Mouse (Mus musculus) intestine, embryonic 15.5 days (tissue): ENCODE measurements around the gene Ranbp1. TPM values are rescaled to one million over a fixed set of nuclear protein-coding genes. Genes with fewer than 3 reads are reported as not detected.
A peak's percentile ranks its signal among the peaks of the same experiment; 100 is the strongest.

Experiments
- ATAC-seq: fragments of 200-750 bp; cut with Nextera tagmentation; 2 replicates; pipeline ENCODE4 v1.8.0; 2017; ENCODE audit warnings: moderate TSS enrichment, moderate library complexity
- H3K27ac ChIP-seq: fragments of 300-500 bp; sonication (generic); 2 replicates; pipeline ENCODE4 v1.5.1; 2015; ENCODE audit warnings: mild to moderate bottlenecking, inconsistent platforms
- H3K27me3 ChIP-seq: fragments of 300-500 bp; sonication (generic); replicated peaks from 2 replicates; pipeline ENCODE4 v1.6.1; 2015; ENCODE audit warnings: inconsistent platforms
- H3K36me3 ChIP-seq: fragments of 300-500 bp; sonication (generic); 2 replicates; pipeline ENCODE4 v1.6.1; 2015; ENCODE audit warnings: inconsistent platforms
- H3K4me1 ChIP-seq: fragments of 300-500 bp; sonication (generic); replicated peaks from 2 replicates; pipeline ENCODE4 v1.6.1; 2015; ENCODE audit warnings: inconsistent platforms
- H3K4me2 ChIP-seq: fragments of 300-500 bp; sonication (generic); replicated peaks from 2 replicates; pipeline ENCODE4 v1.6.1; 2015; ENCODE audit warnings: mild to moderate bottlenecking, inconsistent platforms
- H3K4me3 ChIP-seq: fragments of 300-500 bp; sonication (generic); replicated peaks from 2 replicates; pipeline ENCODE4 v1.5.1; 2015; ENCODE audit warnings: inconsistent platforms
- H3K9ac ChIP-seq: fragments of 300-500 bp; sonication (generic); 2 replicates; pipeline ENCODE4 v1.6.1; 2015; ENCODE audit warnings: inconsistent platforms
- H3K9me3 ChIP-seq: fragments of 300-500 bp; sonication (generic); 2 replicates; pipeline ENCODE4 v1.6.1; 2016; ENCODE audit warnings: inconsistent platforms
- WGBS: fragments of 180-500 bp; shearing (Covaris S2); methylation state at CpG from one replicate; pipeline ENCODE4 v1.1.7; 2015; 5-methylcytosine and 5-hydroxymethylcytosine counted together
- microRNA counts: library from miRNA; unstranded; fragments of <30 nt; microRNA quantifications from one replicate; lab custom pipeline; 2016
- polyA plus RNA-seq: library from polyadenylated mRNA; unstranded; fragments of >200 nt; fragmentation: Nextera tagmentation; extraction: Ambion mirVana; gene quantifications from 2 replicates; pipeline ENCODE4 v1.2.1, GENCODE M21; 2015

The Ranbp1 gene
- polyA plus RNA-seq, 1 experiment from 2014 or later, result 668 TPM

DNA sequence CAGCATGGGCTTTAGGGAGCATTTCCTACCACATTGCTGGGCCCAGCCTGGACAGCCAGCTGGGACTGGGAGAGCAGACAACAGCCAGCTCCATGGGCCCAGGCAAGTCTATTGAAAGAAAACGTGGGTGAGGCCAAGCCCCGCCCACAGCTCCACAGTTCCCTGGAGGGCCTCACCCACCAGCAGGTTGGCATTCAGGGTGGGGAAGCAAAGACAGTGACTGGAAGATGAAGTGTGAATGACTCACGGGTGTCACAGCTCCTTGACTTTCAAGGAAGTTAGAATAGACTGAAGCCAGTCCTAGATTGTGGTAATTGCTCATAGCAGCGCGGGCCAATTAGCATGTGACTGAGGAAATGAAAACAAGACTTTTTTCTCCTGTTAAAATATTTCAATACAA lies 53.5 kb downstream of the Ranbp1 start:
- H3K4me3 ChIP-seq, result no peak overlapping the region
- peak overlapping the region; percentile 46 for H3K27ac ChIP-seq
- no peak overlapping the region for H3K9ac ChIP-seq
- H3K36me3 ChIP-seq, result no peaks in the 10 kb centered on the region
- H3K4me1 ChIP-seq, result peaks cover 17% of the 10 kb centered on the region
- 0 out of 2 replicates have a peak overlapping the region, but pooled peaks have one; percentile 9 for H3K4me2 ChIP-seq
- no peaks in the 10 kb centered on the region for H3K27me3 ChIP-seq
- ATAC-seq, result peak; percentile 86
- no peaks in the 10 kb centered on the region for H3K9me3 ChIP-seq
- 40% methylated on average over 5 of the region's 5 CpGs for WGBS

DNA sequence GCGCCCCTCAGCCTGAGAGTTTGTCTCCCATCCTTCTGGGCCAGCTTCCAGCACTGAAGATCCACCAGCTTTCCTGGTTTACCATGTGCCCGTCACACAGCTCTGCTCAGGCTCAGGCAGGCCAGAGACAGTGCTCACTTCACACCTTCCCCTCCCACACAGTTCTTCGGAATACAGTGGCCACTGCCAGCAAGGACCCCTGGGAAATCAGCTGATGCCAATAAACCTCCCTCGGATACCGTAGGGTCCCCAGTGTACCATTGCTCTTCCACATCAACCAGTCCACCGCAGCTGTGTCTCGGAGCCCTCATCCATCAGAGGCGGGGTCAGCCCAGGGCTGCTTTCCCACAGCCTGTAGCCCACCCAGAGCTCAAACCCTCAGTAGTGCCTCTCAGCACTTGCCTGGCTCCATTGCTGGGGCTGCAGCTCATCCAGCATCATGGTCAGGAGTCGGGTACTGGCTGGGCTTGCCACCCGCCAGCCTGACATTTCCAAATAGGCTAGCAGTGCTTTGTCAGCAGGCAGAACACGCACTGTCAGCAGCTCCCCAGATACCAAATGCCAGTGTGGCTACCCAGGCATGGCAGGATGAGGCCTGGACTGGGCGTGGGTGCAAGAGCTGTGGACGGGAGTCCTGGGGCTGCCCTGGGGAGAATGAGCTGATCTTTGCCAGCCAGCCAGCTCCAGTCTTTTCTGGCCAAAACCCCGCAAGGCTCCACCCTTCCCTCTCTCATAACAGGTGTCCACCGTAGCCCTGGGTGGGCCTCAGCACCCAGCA lies 54.1 kb downstream of the Ranbp1 start:
- Histone ChIP-seq H3K4me3 (no peak overlapping the region), H3K4me2 (0 out of 2 replicates have a peak overlapping the region, but pooled peaks have one; percentile 9), H3K36me3 (no peaks in the 10 kb centered on the region), H3K27ac (peak overlapping the region; percentile 46), H3K9me3 (no peaks in the 10 kb centered on the region), H3K27me3 (no peaks in the 10 kb centered on the region), H3K4me1 (peaks cover 15% of the 10 kb centered on the region), H3K9ac (no peak overlapping the region)
- ATAC-seq, result peak; percentile 64
- 59% methylated on average over 15 of the region's 15 CpGs for WGBS

DNA sequence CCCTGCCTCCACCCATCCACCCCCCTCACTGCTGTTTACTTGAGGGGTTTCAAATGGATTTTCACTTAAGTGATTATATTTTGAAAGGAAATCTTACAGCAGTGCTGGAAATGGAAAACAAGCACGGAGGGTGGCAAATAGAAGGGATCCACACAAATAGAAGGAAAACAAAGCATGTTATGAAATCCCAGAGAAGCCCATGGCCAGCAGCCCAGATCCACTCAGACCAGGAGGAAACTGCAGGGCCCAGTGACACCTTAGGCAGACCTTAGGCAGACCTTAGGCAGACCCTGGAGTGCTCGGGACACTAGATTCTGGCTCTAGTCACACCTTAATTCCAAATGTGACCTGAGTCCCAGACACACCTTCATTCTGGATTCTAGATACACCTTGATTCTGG lies 57.5 kb downstream of the Ranbp1 start:
- no peak for ATAC-seq
- Histone ChIP-seq H3K36me3 (no peaks in the 10 kb centered on the region), H3K9ac (no peak overlapping the region), H3K4me2 (no peak overlapping the region), H3K4me1 (peaks cover 24% of the 10 kb centered on the region), H3K27me3 (no peaks in the 10 kb centered on the region), H3K9me3 (no peaks in the 10 kb centered on the region), H3K27ac (no peak overlapping the region), H3K4me3 (no peak overlapping the region)
- WGBS, result 68% methylated on average over 2 of the region's 2 CpGs

MicroRNAs encoded within 50 kb of the gene (microRNA counts, 519-probe panel; counts per million panel counts)
- microRNA mmu-miR-1306 (lab: Ali Mortazavi, UCI), result 2,283 counts per million, percentile 58 among the panel's probes with 10 or more counts

Other genes starting within 250 kb of the Ranbp1 start
- 71.2 and 75.7 TPM in 2 replicates for gene Dgcr6, start 195.9 kb downstream of the Ranbp1 start, polyA plus RNA-seq
- gene Prodh, start 158.5 kb downstream of the Ranbp1 start, polyA plus RNA-seq, result 15.0 and 19.9 TPM in 2 replicates
- gene Rtn4r, start 121.1 kb downstream of the Ranbp1 start, polyA plus RNA-seq, result 4.1 and 4.7 TPM in 2 replicates
- gene Ccdc188, start 30.9 kb downstream of the Ranbp1 start, polyA plus RNA-seq, result not detected in 2 replicates
- 11.5 and 11.6 TPM in 2 replicates for gene Zdhhc8, start 13.6 kb downstream of the Ranbp1 start, polyA plus RNA-seq
- gene Trmt2a, start 53 bp downstream of the Ranbp1 start, polyA plus RNA-seq, result 102 and 107 TPM in 2 replicates
- gene Gm49776, start 9.6 kb upstream of the Ranbp1 start, polyA plus RNA-seq, result 3.3 TPM in 1 of 2 replicates, not detected in the other
- 21.4 and 24.8 TPM in 2 replicates for gene Dgcr8, start 40.5 kb upstream of the Ranbp1 start, polyA plus RNA-seq
- gene Tango2, start 99.4 kb upstream of the Ranbp1 start, polyA plus RNA-seq, result 43.0 and 49.4 TPM in 2 replicates
- 21.7 and 22.1 TPM in 2 replicates for gene Arvcf, start 99.5 kb upstream of the Ranbp1 start, polyA plus RNA-seq
- gene Txnrd2, start 177.7 kb upstream of the Ranbp1 start, polyA plus RNA-seq, result 25.4 and 25.8 TPM in 2 replicates
- gene Comt, start 178.1 kb upstream of the Ranbp1 start, polyA plus RNA-seq, result 89.5 and 97.1 TPM in 2 replicates
- 13.8 and 14.0 TPM in 2 replicates for gene Gnb1l, start 250.0 kb upstream of the Ranbp1 start, polyA plus RNA-seq